Mouse (Mus musculus): ENCODE data around the gene Hic2.

DNA sequence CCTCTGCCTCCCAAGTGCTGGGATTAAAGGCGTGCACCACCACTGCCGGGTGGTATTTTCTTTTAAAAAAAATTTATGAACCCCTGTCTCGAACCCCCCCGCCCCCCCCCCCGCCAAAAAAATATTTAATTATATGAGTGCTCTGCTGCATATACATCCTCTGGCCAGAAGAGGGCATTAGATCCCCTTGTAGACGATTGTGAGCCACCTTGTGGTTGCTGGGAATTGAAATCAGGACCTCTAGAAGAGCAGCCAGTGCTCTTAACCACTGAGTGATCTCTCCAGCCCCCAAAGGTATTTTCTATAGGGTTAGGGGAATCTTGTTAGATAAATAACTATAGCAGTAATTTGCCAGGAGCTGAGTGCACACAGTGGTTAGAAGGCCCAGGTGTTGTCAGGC, 28.4 kb upstream of the Hic2 start:
- peak; percentile 45 to 83 (median 64); a peak in 5 of 6 replicates for TF ChIP-seq CTCF (IDR thresholded peaks at IDR 0.05 in 2 of 3, conservative IDR thresholded peaks at IDR 0.05 in 1 of 3; ENCODE audit: control insufficient read depth in 1 of 3, insufficient read depth in 1 of 3, low read depth in 2 of 3, low read length in 3 of 3, poor library complexity in 1 of 3, severe bottlenecking in 1 of 3)
- TF ChIP-seq MAX (IDR thresholded peaks at IDR 0.05; ENCODE audit: low read length): no peak
- TF ChIP-seq CHD2 (IDR thresholded peaks at IDR 0.05; ENCODE audit: low read length): no peak
- TF ChIP-seq TBP (IDR thresholded peaks at IDR 0.05; ENCODE audit: low read depth, low read length): no peak
- TF ChIP-seq MAZ (IDR thresholded peaks at IDR 0.05; ENCODE audit: low read depth, low read length): no peak
